Comparison of ENCODE assay signal across 22 mouse cellular contexts in the genomic region with DNA sequence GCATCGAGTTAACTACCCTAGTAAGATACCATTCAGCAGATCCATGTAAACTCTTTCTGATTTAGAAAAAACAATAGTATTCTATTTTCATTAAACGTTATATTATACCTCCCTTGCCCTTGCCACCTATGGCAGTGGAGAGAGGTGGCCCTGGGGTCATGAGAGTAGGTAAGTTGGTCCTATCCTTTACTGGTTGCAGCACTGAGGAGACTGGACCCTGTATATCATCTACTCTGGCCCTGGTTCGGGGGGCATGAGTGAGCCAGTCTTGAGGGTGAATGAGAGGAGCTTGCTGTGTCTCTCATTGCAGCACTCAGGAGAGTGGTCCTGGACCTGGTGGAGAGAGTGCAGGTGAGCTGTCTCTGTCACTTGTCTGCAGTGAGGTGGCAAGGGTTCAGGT. TPM values are rescaled to one million over a fixed set of nuclear protein-coding genes. Genes with fewer than 3 reads are reported as not detected.
DNase-seq lines count a peak whose midpoint lies in the region; ATAC-seq lines count a peak whose summit lies in the region.
"Had no signal": no experiment of that assay in that cellular context is flagged by ENCODE, and none has a peak within 500 bp of the region (broad histone marks: within the 10 kb centered on the region; RNA-seq: fewer than 3 reads in every experiment).

No protein-coding gene starts in this region.

- no peak overlapping the region for H3K27ac ChIP-seq in limb, embryonic 13.5 days
- no peak overlapping the region for H3K27ac ChIP-seq in limb, embryonic 10.5 days
- H3K27ac ChIP-seq in midbrain, embryonic 11.5 days (ENCODE audit: low read depth, low read length) = no peak overlapping the region
- no peak overlapping the region for H3K27ac ChIP-seq in midbrain, embryonic 16.5 days (ENCODE audit: low read length)
- no peak overlapping the region for H3K27ac ChIP-seq in midbrain, embryonic 14.5 days (replicated peaks; ENCODE audit: low read depth, low read length)
- H3K27ac ChIP-seq in midbrain, embryonic 15.5 days = no peak overlapping the region
- H3K27ac ChIP-seq: embryonic facial prominence, embryonic 10.5 days; embryonic facial prominence, embryonic 12.5 days; forebrain, embryonic 13.5 days; forebrain, embryonic 15.5 days had no signal

- H3K4me2 ChIP-seq in limb, embryonic 13.5 days (replicated peaks) = no peak overlapping the region
- H3K4me2 ChIP-seq in midbrain, embryonic 11.5 days = no peak overlapping the region
- no peak overlapping the region for H3K4me2 ChIP-seq in midbrain, embryonic 16.5 days (ENCODE audit: low read length)
- no peak overlapping the region for H3K4me2 ChIP-seq in midbrain, embryonic 14.5 days (ENCODE audit: low read length)
- H3K4me2 ChIP-seq in midbrain, embryonic 15.5 days = no peak overlapping the region
- H3K4me2 ChIP-seq: embryonic facial prominence, embryonic 12.5 days; forebrain, embryonic 13.5 days; forebrain, embryonic 15.5 days had no signal

- DNase-seq in limb, embryonic 10.5 days (ENCODE audit: low spot score) = no peak
- DNase-seq in midbrain, embryonic 11.5 days (ENCODE audit: low spot score, missing footprints) = no peak
- no peak for DNase-seq in midbrain, embryonic 14.5 days
- no peak for DNase-seq in embryo, embryonic 9.5 days (ENCODE audit: extremely low spot score)
- DNase-seq: adrenal gland, adult 2 months; adrenal gland, postnatal 10 days; adrenal gland, postnatal 25 days; cerebellum, adult 11 months; cerebellum, adult 18-20 months; cerebellum, adult 8-10 months; cerebellum, adult 9-11 months; cerebellum, postnatal 14 days; cerebellum, postnatal 36 days; embryo, embryonic 11 days had no signal

- 82% methylated on average over 3 of the region's 3 CpGs for WGBS in limb, embryonic 13.5 days
- 89% methylated on average over 3 of the region's 3 CpGs for WGBS in limb, embryonic 10.5 days
- 89% methylated on average over 3 of the region's 3 CpGs for WGBS in midbrain, embryonic 11.5 days
- WGBS in midbrain, embryonic 16.5 days = 89% methylated on average over 3 of the region's 3 CpGs
- WGBS in midbrain, embryonic 14.5 days = 89% methylated on average over 3 of the region's 3 CpGs
- WGBS in midbrain, embryonic 15.5 days = 88% methylated on average over 3 of the region's 3 CpGs

- 0 out of 2 replicates have a peak, but pooled peaks have one; percentile 24 for ATAC-seq in limb, embryonic 13.5 days (ENCODE audit: low FRiP score, low read depth)
- ATAC-seq in midbrain, embryonic 11.5 days (ENCODE audit: low FRiP score) = peak; percentile 22; the same call in 1 of the 2 replicates
- no peak for ATAC-seq in midbrain, embryonic 16.5 days
- 0 out of 2 replicates have a peak, but pooled peaks have one; percentile 11 for ATAC-seq in midbrain, embryonic 14.5 days (ENCODE audit: low FRiP score, low TSS enrichment)
- no peak for ATAC-seq in midbrain, embryonic 15.5 days (replicated peaks)
- ATAC-seq: forebrain, embryonic 13.5 days; forebrain, embryonic 15.5 days had no signal

- no peaks in the 10 kb centered on the region for H3K27me3 ChIP-seq in limb, embryonic 13.5 days
- no peaks in the 10 kb centered on the region for H3K27me3 ChIP-seq in limb, embryonic 10.5 days (ENCODE audit: low read depth, poor library complexity, severe bottlenecking)
- no peaks in the 10 kb centered on the region for H3K27me3 ChIP-seq in midbrain, embryonic 11.5 days (ENCODE audit: control insufficient read depth, insufficient read depth, low read length)
- no peaks in the 10 kb centered on the region for H3K27me3 ChIP-seq in midbrain, embryonic 16.5 days (ENCODE audit: control insufficient read depth, insufficient read depth, low read depth, low read length)
- no peaks in the 10 kb centered on the region for H3K27me3 ChIP-seq in midbrain, embryonic 14.5 days (ENCODE audit: control insufficient read depth, insufficient read depth, low read length)
- no peaks in the 10 kb centered on the region for H3K27me3 ChIP-seq in midbrain, embryonic 15.5 days (replicated peaks)
- H3K27me3 ChIP-seq: embryonic facial prominence, embryonic 12.5 days; forebrain, embryonic 13.5 days; forebrain, embryonic 15.5 days had no signal

- no peak overlapping the region for H3K9ac ChIP-seq in limb, embryonic 13.5 days
- H3K9ac ChIP-seq in midbrain, embryonic 11.5 days (ENCODE audit: low read length) = no peak overlapping the region
- H3K9ac ChIP-seq in midbrain, embryonic 16.5 days (ENCODE audit: low read depth, low read length) = no peak overlapping the region
- H3K9ac ChIP-seq in midbrain, embryonic 14.5 days (replicated peaks; ENCODE audit: low read length) = no peak overlapping the region
- H3K9ac ChIP-seq in midbrain, embryonic 15.5 days = no peak overlapping the region
- H3K9ac ChIP-seq: embryonic facial prominence, embryonic 12.5 days; forebrain, embryonic 13.5 days; forebrain, embryonic 15.5 days had no signal

- H3K36me3 ChIP-seq in limb, embryonic 13.5 days = no peaks in the 10 kb centered on the region
- no peaks in the 10 kb centered on the region for H3K36me3 ChIP-seq in limb, embryonic 10.5 days
- H3K36me3 ChIP-seq in midbrain, embryonic 11.5 days (ENCODE audit: control insufficient read depth, insufficient read depth, low read length) = no peaks in the 10 kb centered on the region
- H3K36me3 ChIP-seq in midbrain, embryonic 16.5 days (ENCODE audit: control insufficient read depth, insufficient read depth, low read length) = no peaks in the 10 kb centered on the region
- no peaks in the 10 kb centered on the region for H3K36me3 ChIP-seq in midbrain, embryonic 14.5 days (ENCODE audit: control insufficient read depth, insufficient read depth, low read length)
- no peaks in the 10 kb centered on the region for H3K36me3 ChIP-seq in midbrain, embryonic 15.5 days (replicated peaks)
- H3K36me3 ChIP-seq: embryonic facial prominence, embryonic 10.5 days; embryonic facial prominence, embryonic 12.5 days; forebrain, embryonic 15.5 days had no signal

- H3K4me1 ChIP-seq in limb, embryonic 13.5 days = no peaks in the 10 kb centered on the region
- no peaks in the 10 kb centered on the region for H3K4me1 ChIP-seq in limb, embryonic 10.5 days
- no peaks in the 10 kb centered on the region for H3K4me1 ChIP-seq in midbrain, embryonic 11.5 days (ENCODE audit: control insufficient read depth, insufficient read depth, low read length)
- no peaks in the 10 kb centered on the region for H3K4me1 ChIP-seq in midbrain, embryonic 16.5 days (ENCODE audit: control insufficient read depth, insufficient read depth, low read length)
- no peaks in the 10 kb centered on the region for H3K4me1 ChIP-seq in midbrain, embryonic 14.5 days (ENCODE audit: control insufficient read depth, insufficient read depth, low read length)
- H3K4me1 ChIP-seq in midbrain, embryonic 15.5 days = no peaks in the 10 kb centered on the region
- H3K4me1 ChIP-seq: embryonic facial prominence, embryonic 10.5 days; embryonic facial prominence, embryonic 12.5 days; forebrain, embryonic 13.5 days; forebrain, embryonic 15.5 days had no signal

- no peaks in the 10 kb centered on the region for H3K9me3 ChIP-seq in limb, embryonic 13.5 days
- no peaks in the 10 kb centered on the region for H3K9me3 ChIP-seq in limb, embryonic 10.5 days (replicated peaks)
- no peaks in the 10 kb centered on the region for H3K9me3 ChIP-seq in midbrain, embryonic 11.5 days (ENCODE audit: control insufficient read depth, low read length)
- H3K9me3 ChIP-seq in midbrain, embryonic 16.5 days (replicated peaks; ENCODE audit: control insufficient read depth, low read length, poor library complexity, severe bottlenecking) = no peaks in the 10 kb centered on the region
- H3K9me3 ChIP-seq in midbrain, embryonic 14.5 days (ENCODE audit: control insufficient read depth, low read length) = no peaks in the 10 kb centered on the region
- no peaks in the 10 kb centered on the region for H3K9me3 ChIP-seq in midbrain, embryonic 15.5 days
- H3K9me3 ChIP-seq: embryonic facial prominence, embryonic 10.5 days; embryonic facial prominence, embryonic 12.5 days; forebrain, embryonic 13.5 days; forebrain, embryonic 15.5 days had no signal

- H3K4me3 ChIP-seq in limb, embryonic 13.5 days = no peak overlapping the region
- H3K4me3 ChIP-seq in limb, embryonic 10.5 days = no peak overlapping the region
- no peak overlapping the region for H3K4me3 ChIP-seq in midbrain, embryonic 11.5 days (ENCODE audit: low read depth, low read length)
- no peak overlapping the region for H3K4me3 ChIP-seq in midbrain, embryonic 16.5 days (ENCODE audit: low read depth, low read length)
- no peak overlapping the region for H3K4me3 ChIP-seq in midbrain, embryonic 14.5 days (replicated peaks; ENCODE audit: low read depth, low read length)
- H3K4me3 ChIP-seq in midbrain, embryonic 15.5 days = no peak overlapping the region
- H3K4me3 ChIP-seq: embryonic facial prominence, embryonic 10.5 days; embryonic facial prominence, embryonic 12.5 days; forebrain, embryonic 13.5 days; forebrain, embryonic 15.5 days had no signal

RNA-seq across cellular contexts. Expression of a gene that starts 33.5 kb away (rescaled TPM):
- polyA plus RNA-seq in limb, embryonic 13.5 days (2015; fragmentation: Nextera tagmentation; extraction: Ambion mirVana) = 1.5 and 1.6 TPM in 2 replicates
- polyA plus RNA-seq in limb, embryonic 10.5 days (2016; fragmentation: Nextera tagmentation; extraction: Ambion mirVana) = not detected in 2 replicates
- 4.8 and 5.2 TPM in 2 replicates for polyA plus RNA-seq in midbrain, embryonic 11.5 days (2014; fragmentation: Nextera tagmentation; extraction: Ambion mirVana)
- polyA plus RNA-seq in midbrain, embryonic 16.5 days (2015; fragmentation: Nextera tagmentation; extraction: Ambion mirVana) = 82.4 and 92.6 TPM in 2 replicates
- polyA plus RNA-seq in midbrain, embryonic 14.5 days (2014; fragmentation: Nextera tagmentation; extraction: Ambion mirVana) = 82.6 TPM in 2 replicates
- polyA plus RNA-seq in midbrain, embryonic 15.5 days (2015; fragmentation: Nextera tagmentation; extraction: Ambion mirVana) = 75.8 and 79.2 TPM in 2 replicates
- polyA plus RNA-seq: C2C12 had no signal

Comparison
In these comparisons a context has a peak if more than half of its experiments do, and no peak if none do; other contexts are left out.
1. ATAC-seq: peak in limb, embryonic 13.5 days (single experiment), midbrain, embryonic 11.5 days (single experiment) and midbrain, embryonic 14.5 days (single experiment); none in midbrain, embryonic 16.5 days (single experiment) and midbrain, embryonic 15.5 days (single experiment).
2. RNA of a gene that starts 33.5 kb away (polyA plus RNA-seq): 82.4 to 92.6 TPM in midbrain, embryonic 16.5 days, 82.6 TPM in midbrain, embryonic 14.5 days and 75.8 to 79.2 TPM in midbrain, embryonic 15.5 days; 4.8 to 5.2 TPM in midbrain, embryonic 11.5 days, 1.5 to 1.6 TPM in limb, embryonic 13.5 days and not detected in limb, embryonic 10.5 days; every median in the first group is over 10 times any median in the second.